Mouse (Mus musculus) embryonic fibroblast, embryonic 13.5 days (primary cell): ENCODE data around the gene Cnrip1.

Experiments
- CTCF ChIP-seq: IDR thresholded peaks from 2 replicates; pipeline ENCODE4 v1.5.1; 2011; ENCODE audit warnings: mild to moderate bottlenecking, control low read depth, low read length, moderate library complexity, borderline replicate concordance; ENCODE audit not compliant: insufficient read depth
- POLR2A ChIP-seq: IDR thresholded peaks from 2 replicates; pipeline ENCODE4 v1.6.1; 2011; ENCODE audit warnings: low read depth, mild to moderate bottlenecking, control low read depth, low read length, moderate library complexity

- TF ChIP-seq CTCF: no peak
- no peak for TF ChIP-seq POLR2A
These were observed 34.7 kb downstream of the Cnrip1 start for GRCm38 (mm10) chr11:17086106-17086505.
